Mouse (Mus musculus) hindbrain, embryonic 16.5 days (tissue): ENCODE results near the gene Wdfy1. TPM values are rescaled to one million over a fixed set of nuclear protein-coding genes. Genes with fewer than 3 reads are reported as not detected.

Experiments
- ATAC-seq: fragments of 200-750 bp; cut with Nextera tagmentation; 2 replicates; pipeline ENCODE4 v1.8.0; 2017; ENCODE audit warnings: moderate TSS enrichment, moderate library complexity
- H3K27ac ChIP-seq: fragments of 300-500 bp; sonication (generic); 2 replicates; pipeline ENCODE4 v1.5.1; 2014; ENCODE audit warnings: low read depth, mild to moderate bottlenecking, control low read depth, low read length, moderate library complexity
- H3K27me3 ChIP-seq: fragments of 300-500 bp; sonication (generic); replicated peaks from 2 replicates; pipeline ENCODE4 v1.6.1; 2014; ENCODE audit warnings: low read length; ENCODE audit not compliant: control insufficient read depth, insufficient read depth
- H3K36me3 ChIP-seq: fragments of 300-500 bp; sonication (generic); 2 replicates; pipeline ENCODE4 v1.6.1; 2014; ENCODE audit warnings: mild to moderate bottlenecking, low read length, moderate library complexity, mixed read lengths; ENCODE audit not compliant: control insufficient read depth, insufficient read depth
- H3K4me1 ChIP-seq: fragments of 300-500 bp; sonication (generic); 2 replicates; pipeline ENCODE4 v1.6.1; 2014; ENCODE audit warnings: low read depth, low read length; ENCODE audit not compliant: control insufficient read depth, insufficient read depth
- H3K4me2 ChIP-seq: fragments of 300-500 bp; sonication (generic); 2 replicates; pipeline ENCODE4 v1.6.1; 2014; ENCODE audit warnings: mild to moderate bottlenecking, low read length, control low read depth, moderate library complexity
- H3K4me3 ChIP-seq: fragments of 300-500 bp; sonication (generic); 2 replicates; pipeline ENCODE4 v1.5.1; 2014; ENCODE audit warnings: mild to moderate bottlenecking, low read length, control low read depth, moderate library complexity
- H3K9ac ChIP-seq: fragments of 300-500 bp; sonication (generic); 2 replicates; pipeline ENCODE4 v1.6.1; 2014; ENCODE audit warnings: low read depth, mild to moderate bottlenecking, control low read depth, low read length, moderate library complexity
- H3K9me3 ChIP-seq: fragments of 300-500 bp; sonication (generic); 2 replicates; pipeline ENCODE4 v1.6.1; 2014; ENCODE audit warnings: mild to moderate bottlenecking, low read length, moderate library complexity; ENCODE audit not compliant: control insufficient read depth
- WGBS: fragments of 180-500 bp; shearing (Covaris S2); extraction: QIAGEN DNeasy Blood & Tissue Kit; methylation state at CpG from one replicate; pipeline ENCODE4 v1.1.7; 2014; 5-methylcytosine and 5-hydroxymethylcytosine counted together
- polyA plus RNA-seq: library from polyadenylated mRNA; unstranded; fragments of >200 nt; fragmentation: Nextera tagmentation; extraction: Ambion mirVana; gene quantifications from 2 replicates; pipeline ENCODE4 v1.2.1, GENCODE M21; 2015

Gene Wdfy1
- polyA plus RNA-seq, 1 experiment from 2014 or later = 108 TPM

GRCm38 (mm10) chr1:79684027-79684426 lies 91.9 kb downstream of the Wdfy1 start:
- Histone ChIP-seq H3K9ac (no peak overlapping the region), H3K9me3 (no peaks in the 10 kb centered on the region; the same call in 1 of the 2 replicates), H3K4me1 (no peaks in the 10 kb centered on the region), H3K27me3 (no peaks in the 10 kb centered on the region), H3K27ac (no peak overlapping the region), H3K36me3 (no peaks in the 10 kb centered on the region), H3K4me3 (no peak overlapping the region), H3K4me2 (no peak overlapping the region)
- ATAC-seq = no peak

GRCm38 (mm10) chr1:79682936-79683335 lies 93.0 kb downstream of the Wdfy1 start:
- 15% methylated on average over 5 of the region's 5 CpGs for WGBS
- Histone ChIP-seq H3K27me3 (no peaks in the 10 kb centered on the region), H3K36me3 (no peaks in the 10 kb centered on the region), H3K27ac (no peak overlapping the region), H3K4me1 (no peaks in the 10 kb centered on the region), H3K4me3 (no peak overlapping the region), H3K9ac (no peak overlapping the region), H3K4me2 (no peak overlapping the region), H3K9me3 (no peaks in the 10 kb centered on the region; the same call in 1 of the 2 replicates)
- ATAC-seq = no peak

- no peaks in the 10 kb centered on the region for H3K27me3 ChIP-seq
These were observed 95.2 kb downstream of the Wdfy1 start for GRCm38 (mm10) chr1:79680777-79681176.

GRCm38 (mm10) chr1:79678117-79678684 lies 97.7 kb downstream of the Wdfy1 start:
- 69% methylated on average over 8 of the region's 8 CpGs for WGBS
- no peaks in the 10 kb centered on the region for H3K36me3 ChIP-seq
- H3K4me1 ChIP-seq = no peaks in the 10 kb centered on the region
- ATAC-seq = no peak
- no peak overlapping the region for H3K4me3 ChIP-seq
- H3K9me3 ChIP-seq = no peaks in the 10 kb centered on the region
- H3K4me2 ChIP-seq = no peak overlapping the region
- H3K27me3 ChIP-seq = peaks cover 1% of the 10 kb centered on the region; the same call in 1 of the 2 replicates
- H3K27ac ChIP-seq = no peak overlapping the region
- no peak overlapping the region for H3K9ac ChIP-seq

More at GRCm38 (mm10) chr1:79680777-79681176, 95.2 kb downstream of the Wdfy1 start:
- H3K4me2 ChIP-seq = no peak overlapping the region
- no peak overlapping the region for H3K4me3 ChIP-seq
- H3K36me3 ChIP-seq = no peaks in the 10 kb centered on the region
- ATAC-seq = no peak
- no peak overlapping the region for H3K9ac ChIP-seq
- H3K27ac ChIP-seq = no peak overlapping the region
- 95% methylated on average over 3 of the region's 3 CpGs for WGBS
- H3K9me3 ChIP-seq = no peaks in the 10 kb centered on the region
- H3K4me1 ChIP-seq = no peaks in the 10 kb centered on the region

- no peak overlapping the region for H3K27ac ChIP-seq
- 74% methylated on average over 4 of the region's 4 CpGs for WGBS
- peaks cover 5% of the 10 kb centered on the region; the same call in 1 of the 2 replicates for H3K4me1 ChIP-seq
- no peaks in the 10 kb centered on the region for H3K9me3 ChIP-seq
- no peak for ATAC-seq
- H3K4me2 ChIP-seq = no peak overlapping the region
- peaks cover 7% of the 10 kb centered on the region for H3K27me3 ChIP-seq
- no peaks in the 10 kb centered on the region for H3K36me3 ChIP-seq
- no peak overlapping the region for H3K9ac ChIP-seq
- H3K4me3 ChIP-seq = no peak overlapping the region
These were observed 100.2 kb downstream of the Wdfy1 start for GRCm38 (mm10) chr1:79675716-79676115.

- H3K27me3 ChIP-seq = peaks cover 10% of the 10 kb centered on the region
- peak within 1 kb of the TSS; percentile 94 for H3K4me2 ChIP-seq
- no peaks in the 10 kb centered on the region for H3K9me3 ChIP-seq
- H3K27ac ChIP-seq = no peak within 1 kb of the TSS
- WGBS = under 1% methylated on average over 51 of the region's 51 CpGs
- no peaks in the 10 kb centered on the region for H3K36me3 ChIP-seq
- ATAC-seq = peak; percentile 94
- H3K9ac ChIP-seq = peak within 1 kb of the TSS; percentile 64
- H3K4me3 ChIP-seq = peak within 1 kb of the TSS; percentile 65
- peaks cover 5% of the 10 kb centered on the region; the same call in 1 of the 2 replicates for H3K4me1 ChIP-seq
These were observed 104.2 kb downstream of the Wdfy1 start, which contains the start of gene Ap1s3 for GRCm38 (mm10) chr1:79671543-79672337. Gene Ap1s3, minus strand, starts transcription at chr1:79671972.

GRCm38 (mm10) chr1:79671196-79671542 lies 104.8 kb downstream of the Wdfy1 start:
- 3% methylated on average over 11 of the region's 11 CpGs for WGBS
- H3K4me2 ChIP-seq = peak overlapping the region; percentile 94
- H3K9ac ChIP-seq = peak overlapping the region; percentile 64
- H3K27me3 ChIP-seq = peaks cover 10% of the 10 kb centered on the region
- no peak for ATAC-seq
- peaks cover 5% of the 10 kb centered on the region; the same call in 1 of the 2 replicates for H3K4me1 ChIP-seq
- peak overlapping the region; percentile 65 for H3K4me3 ChIP-seq
- H3K9me3 ChIP-seq = no peaks in the 10 kb centered on the region
- no peaks in the 10 kb centered on the region for H3K36me3 ChIP-seq
- H3K27ac ChIP-seq = no peak overlapping the region

- no peak overlapping the region for H3K4me2 ChIP-seq
- H3K9me3 ChIP-seq = no peaks in the 10 kb centered on the region
- no peak for ATAC-seq
- H3K4me3 ChIP-seq = no peak overlapping the region
- H3K4me1 ChIP-seq = peaks cover 5% of the 10 kb centered on the region; the same call in 1 of the 2 replicates
- H3K36me3 ChIP-seq = no peaks in the 10 kb centered on the region
- H3K27me3 ChIP-seq = peaks cover 10% of the 10 kb centered on the region
- H3K9ac ChIP-seq = no peak overlapping the region
- 84% methylated on average over 9 of the region's 9 CpGs for WGBS
- no peak overlapping the region for H3K27ac ChIP-seq
These were observed 106.4 kb downstream of the Wdfy1 start for GRCm38 (mm10) chr1:79669419-79669974.

- Histone ChIP-seq H3K9me3 (no peaks in the 10 kb centered on the region), H3K4me1 (no peaks in the 10 kb centered on the region), H3K27ac (no peak overlapping the region), H3K9ac (no peak overlapping the region), H3K4me3 (no peak overlapping the region), H3K36me3 (no peaks in the 10 kb centered on the region), H3K4me2 (no peak overlapping the region), H3K27me3 (no peaks in the 10 kb centered on the region)
- 89% methylated on average over 4 of the region's 4 CpGs for whole genome bisulfite sequencing
- ATAC-seq = no peak
These were observed 111.0 kb downstream of the Wdfy1 start for GRCm38 (mm10) chr1:79664911-79665310.
